Mouse (Mus musculus): ENCODE data around the gene Dgki. TPM values are rescaled to one million over a fixed set of nuclear protein-coding genes. Genes with fewer than 3 reads are reported as not detected.

The Dgki gene
- polyA plus RNA-seq, 1 experiment = not detected

- no peaks in the 10 kb centered on the region for H3K36me3 ChIP-seq (ENCODE audit: control insufficient read depth, insufficient read depth)
- TF ChIP-seq MYOD1 (IDR thresholded peaks at IDR 0.05; ENCODE audit: control insufficient read depth, insufficient read length, low read depth) = no peak
- no peak for TF ChIP-seq USF1 (IDR thresholded peaks at IDR 0.05; ENCODE audit: low read depth)
- no peak for TF ChIP-seq CEBPB (IDR thresholded peaks at IDR 0.05; ENCODE audit: low read depth)
- H3ac ChIP-seq (ENCODE audit: control insufficient read depth, insufficient read length, low read depth) = no peak overlapping the region
- no peaks in the 10 kb centered on the region for H3K27me3 ChIP-seq (ENCODE audit: control insufficient read depth, insufficient read depth, insufficient read length)
- H3K4me3 ChIP-seq (ENCODE audit: insufficient read depth, poor library complexity, severe bottlenecking) = no peak overlapping the region
- H3K79me3 ChIP-seq (ENCODE audit: low read depth) = no peaks in the 10 kb centered on the region
- no peaks in the 10 kb centered on the region for H3K79me2 ChIP-seq (ENCODE audit: control insufficient read depth, insufficient read depth)
These were observed 239.9 kb downstream of the Dgki start for GRCm38 (mm10) chr6:37060114-37060513.

- H3K36me3 ChIP-seq (ENCODE audit: control insufficient read depth, insufficient read depth) = no peaks in the 10 kb centered on the region
- no peak overlapping the region for H3K4me3 ChIP-seq (ENCODE audit: insufficient read depth, poor library complexity, severe bottlenecking)
- no peak overlapping the region for H3ac ChIP-seq (ENCODE audit: control insufficient read depth, insufficient read length, low read depth)
- H3K79me2 ChIP-seq (ENCODE audit: control insufficient read depth, insufficient read depth) = no peaks in the 10 kb centered on the region
- no peak for TF ChIP-seq USF1 (IDR thresholded peaks at IDR 0.05; ENCODE audit: low read depth)
- TF ChIP-seq MYOG (IDR thresholded peaks at IDR 0.05; ENCODE audit: control insufficient read depth, extremely low read depth, insufficient read length) = no peak
- TF ChIP-seq MYOD1 (IDR thresholded peaks at IDR 0.05; ENCODE audit: control insufficient read depth, insufficient read length, low read depth) = no peak
- TF ChIP-seq FOSL1 (IDR thresholded peaks at IDR 0.05; ENCODE audit: insufficient read depth, low read length, poor library complexity, severe bottlenecking) = no peak
- no peak for TF ChIP-seq MAX (IDR thresholded peaks at IDR 0.05)
- no peak for TF ChIP-seq CTCF (IDR thresholded peaks at IDR 0.05; ENCODE audit: control insufficient read depth, insufficient read depth, insufficient read length)
- no peak for TF ChIP-seq CEBPB (IDR thresholded peaks at IDR 0.05; ENCODE audit: low read depth)
- H3K27me3 ChIP-seq (ENCODE audit: control insufficient read depth, insufficient read depth, insufficient read length) = no peaks in the 10 kb centered on the region
- no peaks in the 10 kb centered on the region for H3K79me3 ChIP-seq (ENCODE audit: low read depth)
These were observed 242.0 kb downstream of the Dgki start for GRCm38 (mm10) chr6:37057957-37058356.

GRCm38 (mm10) chr6:37057536-37057935 is 242.4 kb downstream of the Dgki start:
- TF ChIP-seq CEBPB (IDR thresholded peaks at IDR 0.05; ENCODE audit: low read depth) (no peak), CTCF (IDR thresholded peaks at IDR 0.05; ENCODE audit: control insufficient read depth, insufficient read depth, insufficient read length) (no peak), USF1 (IDR thresholded peaks at IDR 0.05; ENCODE audit: low read depth) (no peak), MYOD1 (IDR thresholded peaks at IDR 0.05; ENCODE audit: control insufficient read depth, insufficient read length, low read depth) (no peak), MYOG (IDR thresholded peaks at IDR 0.05; ENCODE audit: control insufficient read depth, extremely low read depth, insufficient read length) (no peak), FOSL1 (IDR thresholded peaks at IDR 0.05; ENCODE audit: insufficient read depth, low read length, poor library complexity, severe bottlenecking) (no peak), MAX (IDR thresholded peaks at IDR 0.05) (no peak)
- Histone ChIP-seq H3K27me3 (ENCODE audit: control insufficient read depth, insufficient read depth, insufficient read length) (no peaks in the 10 kb centered on the region), H3ac (ENCODE audit: control insufficient read depth, insufficient read length, low read depth) (no peak overlapping the region), H3K36me3 (ENCODE audit: control insufficient read depth, insufficient read depth) (no peaks in the 10 kb centered on the region), H3K79me2 (ENCODE audit: control insufficient read depth, insufficient read depth) (no peaks in the 10 kb centered on the region), H3K4me3 (ENCODE audit: insufficient read depth, poor library complexity, severe bottlenecking) (no peak overlapping the region), H3K79me3 (ENCODE audit: low read depth) (no peaks in the 10 kb centered on the region)

GRCm38 (mm10) chr6:37055634-37056033 is 244.3 kb downstream of the Dgki start:
- Histone ChIP-seq H3K79me2 (ENCODE audit: control insufficient read depth, insufficient read depth) (no peaks in the 10 kb centered on the region), H3K4me3 (ENCODE audit: insufficient read depth, poor library complexity, severe bottlenecking) (no peak overlapping the region), H3K36me3 (ENCODE audit: control insufficient read depth, insufficient read depth) (no peaks in the 10 kb centered on the region), H3ac (ENCODE audit: control insufficient read depth, insufficient read length, low read depth) (no peak overlapping the region), H3K79me3 (ENCODE audit: low read depth) (no peaks in the 10 kb centered on the region), H3K27me3 (ENCODE audit: control insufficient read depth, insufficient read depth, insufficient read length) (no peaks in the 10 kb centered on the region)
- TF ChIP-seq CTCF (IDR thresholded peaks at IDR 0.05; ENCODE audit: control insufficient read depth, insufficient read depth, insufficient read length) (no peak), USF1 (IDR thresholded peaks at IDR 0.05; ENCODE audit: low read depth) (no peak), MAX (IDR thresholded peaks at IDR 0.05) (no peak), FOSL1 (IDR thresholded peaks at IDR 0.05; ENCODE audit: insufficient read depth, low read length, poor library complexity, severe bottlenecking) (no peak), MYOG (IDR thresholded peaks at IDR 0.05; ENCODE audit: control insufficient read depth, extremely low read depth, insufficient read length) (no peak), MYOD1 (IDR thresholded peaks at IDR 0.05; ENCODE audit: control insufficient read depth, insufficient read length, low read depth) (no peak), CEBPB (IDR thresholded peaks at IDR 0.05; ENCODE audit: low read depth) (no peak)

GRCm38 (mm10) chr6:37055128-37055527 is 244.9 kb downstream of the Dgki start:
- H3K4me3 ChIP-seq (ENCODE audit: insufficient read depth, poor library complexity, severe bottlenecking) = no peak overlapping the region
- H3K79me2 ChIP-seq (ENCODE audit: control insufficient read depth, insufficient read depth) = no peaks in the 10 kb centered on the region
- no peak overlapping the region for H3ac ChIP-seq (ENCODE audit: control insufficient read depth, insufficient read length, low read depth)
- H3K79me3 ChIP-seq (ENCODE audit: low read depth) = no peaks in the 10 kb centered on the region
- H3K36me3 ChIP-seq (ENCODE audit: control insufficient read depth, insufficient read depth) = no peaks in the 10 kb centered on the region
- H3K27me3 ChIP-seq (ENCODE audit: control insufficient read depth, insufficient read depth, insufficient read length) = no peaks in the 10 kb centered on the region
- TF ChIP-seq MAX (IDR thresholded peaks at IDR 0.05) = no peak
- no peak for TF ChIP-seq CEBPB (IDR thresholded peaks at IDR 0.05; ENCODE audit: low read depth)
- TF ChIP-seq MYOD1 (IDR thresholded peaks at IDR 0.05; ENCODE audit: control insufficient read depth, insufficient read length, low read depth) = no peak
- no peak for TF ChIP-seq CTCF (IDR thresholded peaks at IDR 0.05; ENCODE audit: control insufficient read depth, insufficient read depth, insufficient read length)
- no peak for TF ChIP-seq MYOG (IDR thresholded peaks at IDR 0.05; ENCODE audit: control insufficient read depth, extremely low read depth, insufficient read length)
- TF ChIP-seq FOSL1 (IDR thresholded peaks at IDR 0.05; ENCODE audit: insufficient read depth, low read length, poor library complexity, severe bottlenecking) = no peak
- no peak for TF ChIP-seq USF1 (IDR thresholded peaks at IDR 0.05; ENCODE audit: low read depth)

GRCm38 (mm10) chr6:37054435-37055020 is 245.5 kb downstream of the Dgki start:
- no peaks in the 10 kb centered on the region for H3K79me2 ChIP-seq (ENCODE audit: control insufficient read depth, insufficient read depth)
- no peaks in the 10 kb centered on the region for H3K79me3 ChIP-seq (ENCODE audit: low read depth)
- H3K36me3 ChIP-seq (ENCODE audit: control insufficient read depth, insufficient read depth) = no peaks in the 10 kb centered on the region
- no peak overlapping the region for H3ac ChIP-seq (ENCODE audit: control insufficient read depth, insufficient read length, low read depth)
- TF ChIP-seq FOSL1 (IDR thresholded peaks at IDR 0.05; ENCODE audit: insufficient read depth, low read length, poor library complexity, severe bottlenecking) = no peak
- TF ChIP-seq CEBPB (IDR thresholded peaks at IDR 0.05; ENCODE audit: low read depth) = no peak
- no peak for TF ChIP-seq MYOG (IDR thresholded peaks at IDR 0.05; ENCODE audit: control insufficient read depth, extremely low read depth, insufficient read length)
- no peak for TF ChIP-seq MAX (IDR thresholded peaks at IDR 0.05)
- TF ChIP-seq USF1 (IDR thresholded peaks at IDR 0.05; ENCODE audit: low read depth) = no peak
- no peak for TF ChIP-seq CTCF (IDR thresholded peaks at IDR 0.05; ENCODE audit: control insufficient read depth, insufficient read depth, insufficient read length)
- no peak for TF ChIP-seq MYOD1 (IDR thresholded peaks at IDR 0.05; ENCODE audit: control insufficient read depth, insufficient read length, low read depth)
- H3K4me3 ChIP-seq (ENCODE audit: insufficient read depth, poor library complexity, severe bottlenecking) = no peak overlapping the region
- no peaks in the 10 kb centered on the region for H3K27me3 ChIP-seq (ENCODE audit: control insufficient read depth, insufficient read depth, insufficient read length)
